Mouse (Mus musculus): Measurements from ENCODE around the gene Cryl1. TPM values are rescaled to one million over a fixed set of nuclear protein-coding genes. Genes with fewer than 3 reads are reported as not detected.

The Cryl1 gene
- polyA plus RNA-seq (2015; fragmentation: Illumina TruSeq; extraction: RNeasy Lipid Tissue Mini Kit (QIAGEN cat#74804); ENCODE audit: insufficient read depth, low replicate concordance): 12.2 TPM

DNA sequence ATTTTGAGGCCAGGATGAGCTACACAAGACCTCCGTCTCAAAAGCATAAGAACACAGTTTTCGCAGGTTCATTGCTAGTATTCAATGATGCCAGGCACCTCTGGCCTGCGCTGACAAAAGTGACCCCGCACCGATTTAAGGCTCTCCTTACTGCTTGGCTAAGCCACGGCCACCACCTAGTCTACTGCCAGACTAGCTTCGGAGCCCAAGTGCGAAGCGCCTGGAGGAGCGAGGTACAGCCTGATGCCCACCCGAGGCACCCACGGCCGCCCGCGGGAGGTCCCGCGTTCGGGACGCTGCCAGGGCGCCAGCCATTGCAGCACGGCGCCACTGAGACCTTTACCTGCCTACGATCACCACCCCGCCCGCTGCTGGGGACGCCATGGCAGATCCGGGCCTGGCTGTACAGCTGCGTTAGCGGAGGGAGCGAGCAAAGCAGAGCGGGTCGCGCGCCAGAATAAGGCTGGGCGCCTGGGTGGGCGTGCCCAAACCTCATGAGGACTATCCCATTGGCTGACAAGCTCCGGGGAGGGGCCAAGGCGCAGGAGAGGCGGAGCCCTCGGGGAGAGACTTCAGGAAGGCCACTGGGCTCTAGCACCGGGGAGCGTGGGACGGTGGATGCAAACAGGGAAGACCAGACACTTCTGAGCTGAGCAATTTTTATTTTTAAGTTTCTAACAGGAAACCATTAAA, at the start of gene Cryl1:
TSS of gene Cryl1 (minus strand) at position 465 of the 693 bp plus-strand sequence.

DNA sequence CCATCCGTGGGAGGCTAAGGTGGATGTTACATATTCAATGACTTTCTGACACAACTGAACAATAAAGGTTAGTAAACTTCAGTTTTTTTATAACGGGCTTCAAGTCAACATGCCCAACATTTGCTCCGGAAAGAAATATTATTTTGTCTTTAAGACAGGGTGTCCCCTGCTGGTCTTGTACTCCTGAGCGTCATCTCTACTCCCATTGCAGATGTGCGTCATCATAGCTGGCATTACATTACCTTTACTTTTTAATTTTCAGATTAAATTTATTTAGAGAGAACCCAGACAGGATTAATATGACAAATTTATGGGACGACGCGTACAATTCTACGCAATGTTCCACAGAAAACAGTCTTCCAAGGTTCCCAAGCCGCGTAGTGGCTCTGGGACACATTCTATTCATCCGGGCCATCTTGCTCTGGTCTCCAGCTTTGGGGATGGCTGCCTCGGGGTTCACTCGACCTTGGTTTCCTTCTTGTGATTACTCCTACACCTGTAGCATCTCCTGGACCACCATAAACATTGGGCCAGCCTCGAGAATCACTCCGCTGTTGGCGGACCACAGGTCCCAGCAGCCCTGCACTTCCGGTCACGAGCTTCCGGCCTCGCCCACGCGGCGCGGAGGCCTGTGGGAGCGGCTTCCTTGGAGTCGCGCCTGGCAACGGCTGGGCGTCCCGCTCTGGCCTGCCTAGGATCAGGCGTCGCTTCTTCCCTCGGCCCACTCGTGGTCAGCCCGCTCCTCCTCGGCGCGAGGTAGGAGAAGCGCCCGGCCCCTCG, 25.3 kb upstream of the Cryl1 start, which contains the start of gene Ift88:
TSS of gene Ift88 (plus strand) at position 631 of the 780 bp plus-strand sequence.

Other genes with a start within 250 kb of the Cryl1 start
- gene Ift88, start 25.5 kb upstream of the Cryl1 start, polyA plus RNA-seq (2015; fragmentation: Illumina TruSeq; extraction: RNeasy Lipid Tissue Mini Kit (QIAGEN cat#74804); ENCODE audit: insufficient read depth, low replicate concordance): 9.9 TPM
- 0.32 TPM for gene Il17d, start 126.2 kb upstream of the Cryl1 start, polyA plus RNA-seq (2015; fragmentation: Illumina TruSeq; extraction: RNeasy Lipid Tissue Mini Kit (QIAGEN cat#74804); ENCODE audit: insufficient read depth, low replicate concordance)
- gene Eef1akmt1, start 173.1 kb upstream of the Cryl1 start, polyA plus RNA-seq (2015; fragmentation: Illumina TruSeq; extraction: RNeasy Lipid Tissue Mini Kit (QIAGEN cat#74804); ENCODE audit: insufficient read depth, low replicate concordance): 24.1 TPM

All from spleen, adult 10 weeks (tissue).